Mouse (Mus musculus) urinary bladder, postnatal 25 days (tissue): ENCODE results near the gene 1700001O22Rik.

ENCODE experiments used
- DNase-seq: peaks from one replicate; pipeline ENCODE4 v3.0.0; 2022; ENCODE audit warnings: low spot score

Gene 1700001O22Rik

DNA sequence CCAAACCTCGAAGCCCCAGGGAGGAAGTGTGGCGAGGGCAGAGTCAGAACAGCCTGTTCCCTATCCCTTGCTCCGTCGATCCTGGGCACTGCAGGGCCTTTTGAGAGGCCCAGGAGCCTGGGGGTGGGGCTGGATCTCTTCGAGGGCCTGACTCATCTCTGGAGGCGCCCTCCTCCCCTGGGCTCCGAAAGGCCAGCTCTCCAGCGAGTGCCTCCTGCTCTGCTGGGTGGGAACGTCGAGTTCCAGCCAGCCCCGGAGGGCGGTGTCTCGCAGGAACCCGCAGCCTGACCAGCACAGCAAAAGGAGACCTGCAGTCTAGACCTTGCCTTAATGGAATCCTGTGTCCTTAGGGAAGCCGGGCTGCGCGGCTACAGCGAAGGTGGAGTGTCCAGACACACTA is 50.2 kb downstream of the 1700001O22Rik start:
- DNase-seq: peak; percentile 65

DNA sequence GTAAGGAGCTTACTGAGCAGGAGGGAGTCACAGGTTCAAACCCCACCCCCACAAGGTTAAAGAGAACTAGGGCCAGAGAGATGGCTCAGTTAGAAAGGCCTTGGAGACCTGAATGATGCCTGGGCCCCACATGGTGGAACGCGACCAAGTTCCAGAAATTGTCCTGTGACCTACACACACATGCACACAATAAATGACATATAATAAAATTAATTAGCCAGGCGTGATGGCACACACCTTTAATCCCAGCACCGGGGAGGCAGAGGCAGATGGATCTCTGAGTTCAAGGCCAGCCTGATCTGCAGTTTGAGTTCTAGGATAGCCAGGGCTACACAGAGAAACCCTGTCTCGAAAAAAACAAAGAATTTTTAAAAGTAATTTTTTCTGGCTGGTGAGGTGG is 51.0 kb downstream of the 1700001O22Rik start:
- DNase-seq: no peak

DNA sequence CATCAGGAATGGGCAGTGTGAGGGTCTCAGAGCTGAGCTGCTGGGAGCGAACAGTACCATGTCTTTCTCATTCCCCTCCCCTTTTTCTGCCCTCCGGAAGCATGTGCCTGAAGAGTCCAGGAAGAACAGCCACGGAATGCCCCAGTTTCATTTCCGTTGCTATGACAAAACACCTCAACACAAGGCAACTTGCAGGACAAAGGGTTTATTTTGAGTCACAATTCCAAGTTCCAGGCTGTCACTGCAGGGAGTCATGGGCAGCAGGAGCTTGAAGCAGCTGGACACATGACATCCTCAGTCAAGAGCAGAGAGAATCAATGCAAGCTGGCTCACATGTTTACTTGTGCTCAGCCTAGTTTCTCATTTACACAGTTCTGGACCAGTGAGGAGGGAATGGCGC is 53.4 kb downstream of the 1700001O22Rik start:
- no peak for DNase-seq

DNA sequence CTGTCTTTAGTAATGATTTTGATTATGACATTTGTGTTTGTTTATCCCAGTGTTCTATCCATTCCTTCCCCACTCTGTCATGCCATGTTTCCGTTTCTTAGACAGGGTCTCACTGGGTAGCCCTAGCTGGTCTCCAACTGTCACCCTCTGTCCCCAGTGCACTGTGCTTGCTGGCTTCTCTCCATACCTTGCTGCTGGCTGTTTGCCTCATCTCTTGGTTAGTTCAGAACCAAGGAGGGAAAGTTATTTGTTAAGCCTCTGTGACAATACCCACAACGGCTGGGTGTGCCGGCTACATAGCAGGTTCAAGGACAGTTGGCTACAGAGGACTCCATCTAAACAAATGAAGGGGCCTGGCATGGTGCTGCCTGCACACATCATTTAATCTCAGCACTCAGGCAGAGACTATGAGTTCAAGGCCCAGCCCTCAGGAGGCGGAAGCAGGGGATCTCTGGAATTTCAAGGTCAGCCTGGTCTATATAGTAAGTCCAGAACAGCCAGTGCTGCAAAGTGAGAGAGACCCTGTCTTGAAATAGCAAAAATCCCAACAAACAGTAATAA is 55.8 kb downstream of the 1700001O22Rik start:
- no peak for DNase-seq
